11 mouse cellular contexts compared by ENCODE assay signal in genomic region chr19:38354819-38355360, GRCm38 (mm10). TPM values are rescaled to one million over a fixed set of nuclear protein-coding genes. Genes with fewer than 3 reads are reported as not detected.
DNase-seq lines count a peak whose midpoint lies in the region; ATAC-seq and TF ChIP-seq lines count a peak whose summit lies in the region.
"Had no signal": no experiment of that assay in that cellular context is flagged by ENCODE, and none has a peak within 500 bp of the region (broad histone marks: within the 10 kb centered on the region; RNA-seq: fewer than 3 reads in every experiment).

No protein-coding gene starts in this region.

- TF ChIP-seq CTCF in liver, adult 2 months (IDR thresholded peaks at IDR 0.05; ENCODE audit: low read depth, low read length) = peak; percentile 31
- TF ChIP-seq CTCF in Patski (IDR thresholded peaks at IDR 0.05) = peak; percentile 48
- peak; percentile 42; the same call in 1 of the 2 replicates for TF ChIP-seq CTCF in stomach, postnatal 0 days (IDR thresholded peaks at IDR 0.05; ENCODE audit: low read depth)

- peaks cover 3% of the 10 kb centered on the region for H3K4me1 ChIP-seq in liver, adult 2 months (ENCODE audit: control insufficient read depth, insufficient read depth, low read length)
- H3K4me1 ChIP-seq in liver, embryonic 12.5 days = no peaks in the 10 kb centered on the region
- H3K4me1 ChIP-seq in stomach, postnatal 0 days (replicated peaks; ENCODE audit: control insufficient read depth, insufficient read depth) = no peaks in the 10 kb centered on the region
- H3K4me1 ChIP-seq: liver, embryonic 13.5 days had no signal

- H3K79me2 ChIP-seq in liver, adult 2 months (ENCODE audit: control insufficient read depth, insufficient read depth, low read length) = no peaks in the 10 kb centered on the region

- CTCF ChIA-PET in Patski (lab: Charles Lee) = interaction anchor here (0.8 to 3.8 kb wide), 5 partner anchors 14 to 131 kb away, joined by 3 to 35 read pairs (median 3); partner anchors contain the start of gene Fra10ac1

- H3K27me3 ChIP-seq in liver, adult 2 months (ENCODE audit: control insufficient read depth, insufficient read depth, low read length) = no peaks in the 10 kb centered on the region
- no peaks in the 10 kb centered on the region for H3K27me3 ChIP-seq in liver, embryonic 12.5 days (replicated peaks)
- no peaks in the 10 kb centered on the region for H3K27me3 ChIP-seq in Patski
- no peaks in the 10 kb centered on the region for H3K27me3 ChIP-seq in stomach, postnatal 0 days (ENCODE audit: control insufficient read depth, insufficient read depth, low read length)
- H3K27me3 ChIP-seq: liver, embryonic 13.5 days had no signal

- H3K4me2 ChIP-seq in liver, embryonic 12.5 days = no peak overlapping the region
- no peak overlapping the region for H3K4me2 ChIP-seq in stomach, postnatal 0 days (replicated peaks; ENCODE audit: low read depth)
- H3K4me2 ChIP-seq: liver, embryonic 13.5 days had no signal

- no peak overlapping the region for H3K4me3 ChIP-seq in liver, adult 2 months (ENCODE audit: insufficient read depth, low read depth, low read length)
- H3K4me3 ChIP-seq in liver, embryonic 12.5 days = no peak overlapping the region
- no peak overlapping the region for H3K4me3 ChIP-seq in stomach, postnatal 0 days (ENCODE audit: low read depth, low read length)
- H3K4me3 ChIP-seq: liver, embryonic 13.5 days had no signal

- no peak for TF ChIP-seq EP300 in stomach, postnatal 0 days (optimal IDR thresholded peaks at IDR 0.05)

- H3K9me3 ChIP-seq in liver, embryonic 12.5 days (replicated peaks) = no peaks in the 10 kb centered on the region
- H3K9me3 ChIP-seq in stomach, postnatal 0 days (ENCODE audit: control insufficient read depth, low read length) = no peaks in the 10 kb centered on the region
- H3K9me3 ChIP-seq: liver, embryonic 13.5 days had no signal

- ATAC-seq in liver, embryonic 12.5 days = no peak
- no peak for ATAC-seq in Patski
- ATAC-seq in stomach, postnatal 0 days (ENCODE audit: low FRiP score, low TSS enrichment) = no peak
- ATAC-seq: midbrain, embryonic 16.5 days had no signal

- H3K9ac ChIP-seq in liver, adult 2 months (ENCODE audit: low read depth, low read length) = no peak overlapping the region
- no peak overlapping the region for H3K9ac ChIP-seq in liver, embryonic 12.5 days
- H3K9ac ChIP-seq in stomach, postnatal 0 days (ENCODE audit: low read length) = no peak overlapping the region
- H3K9ac ChIP-seq: liver, embryonic 13.5 days had no signal

- no peak overlapping the region for H3K27ac ChIP-seq in liver, adult 2 months (replicated peaks; ENCODE audit: insufficient read depth, low read depth, low read length)
- H3K27ac ChIP-seq in liver, embryonic 12.5 days = no peak overlapping the region
- no peak overlapping the region for H3K27ac ChIP-seq in stomach, postnatal 0 days (replicated peaks)
- H3K27ac ChIP-seq: liver, embryonic 13.5 days had no signal

- H3K36me3 ChIP-seq in liver, adult 2 months (ENCODE audit: control insufficient read depth, insufficient read depth, low read length) = no peaks in the 10 kb centered on the region
- no peaks in the 10 kb centered on the region for H3K36me3 ChIP-seq in liver, embryonic 12.5 days
- H3K36me3 ChIP-seq in stomach, postnatal 0 days (ENCODE audit: control insufficient read depth, insufficient read depth, low read length) = no peaks in the 10 kb centered on the region
- H3K36me3 ChIP-seq: liver, embryonic 13.5 days had no signal

- 65% methylated on average over 10 of the region's 10 CpGs for WGBS in liver, adult 2 months
- WGBS in liver, embryonic 12.5 days (ENCODE audit: insufficient replicate concordance) = 41% methylated on average over 10 of the region's 10 CpGs
- 65% methylated on average over 10 of the region's 10 CpGs for WGBS in stomach, postnatal 0 days

- in situ Hi-C loops in Patski (cut with MboI; ENCODE audit: low pct_unique_long_range_greater_than_20kb) = loop anchor here (5.0 to 10.0 kb wide), 3 partner anchors 37 to 400 kb away; no protein-coding TSS in a partner anchor

- no peak for TF ChIP-seq POLR2A in liver, adult 2 months (IDR thresholded peaks at IDR 0.05; ENCODE audit: extremely low read depth, insufficient read depth, low read length)

- POLR2A ChIA-PET in Patski (lab: Charles Lee) = interaction anchor here (0.7 kb wide), 2 partner anchors 117 to 349 kb away, joined by 5 read pairs; no protein-coding TSS in a partner anchor

- DNase-seq in adrenal gland, postnatal 25 days = peak; percentile 35
- DNase-seq in adrenal gland, postnatal 10 days = no peak
- peak; percentile 54 for DNase-seq in liver, adult 2 months (ENCODE audit: extremely low read depth, low read depth, low spot score)
- DNase-seq in Patski (ENCODE audit: low read depth, low spot score) = no peak
- DNase-seq in stomach, postnatal 0 days (ENCODE audit: low spot score) = peak; percentile 28
- no peak for DNase-seq in frontal cortex, adult 2 months (ENCODE audit: extremely low spot score in 1 of 2, low spot score in 1 of 2)
- DNase-seq in kidney, postnatal 4 days = no peak
- DNase-seq: kidney, adult 18-20 months; liver, embryonic 13.5 days had no signal

RNA-seq across cellular contexts. Expression of gene Slc35g1, which starts 40.9 kb away (rescaled TPM):
- 22.5 and 28.3 TPM in 2 replicates for total RNA-seq in adrenal gland, postnatal 25 days (2021)
- 10 to 100 TPM; 15.1 to 18.4 TPM for total RNA-seq in adrenal gland, postnatal 10 days (2021)
- 16.3 and 21.2 TPM in 2 replicates for total RNA-seq in liver, adult 2 months (2014; rRNA removed)
- polyA plus RNA-seq in liver, adult 2 months (2012; rRNA removed) = 4.0 and 4.7 TPM in 2 replicates
- 7.7 and 8.4 TPM in 2 replicates for polyA plus RNA-seq in liver, embryonic 12.5 days (2016; fragmentation: Nextera tagmentation; extraction: Ambion mirVana)
- 19.2 TPM for polyA plus RNA-seq in Patski (2021)
- 20.9 and 27.3 TPM in 2 replicates for polyA plus RNA-seq in stomach, postnatal 0 days (2015; fragmentation: Nextera tagmentation; extraction: Ambion mirVana)
- 2.3 and 2.4 TPM in 2 replicates for polyA plus RNA-seq in frontal cortex, adult 2 months (2012; rRNA removed)

Comparison
In these comparisons a context has a peak if more than half of its experiments do, and no peak if none do; other contexts are left out.
1. DNase-seq: peak in adrenal gland, postnatal 25 days (single experiment), liver, adult 2 months (single experiment) and stomach, postnatal 0 days (single experiment); none in adrenal gland, postnatal 10 days (single experiment), Patski (single experiment), frontal cortex, adult 2 months (0 of 2) and kidney, postnatal 4 days (0 of 2).
2. Peak in every context shown above with its lines, with median percentiles within 50 percentile points of each other: CTCF ChIP-seq.